In genomic region chr2:153642496-153642895, GRCm38 (mm10) we compare ENCODE assay signal across 37 mouse cellular contexts. TPM values are rescaled to one million over a fixed set of nuclear protein-coding genes. Genes with fewer than 3 reads are reported as not detected.
DNase-seq lines count a peak whose midpoint lies in the region; ATAC-seq and TF ChIP-seq lines count a peak whose summit lies in the region.
"Had no signal": no experiment of that assay in that cellular context is flagged by ENCODE, and none has a peak within 500 bp of the region (broad histone marks: within the 10 kb centered on the region; RNA-seq: fewer than 3 reads in every experiment).

No protein-coding gene starts in this region.

- intact Hi-C loops in gastrocnemius, adult 2 months (cut with DNase I), result no loop called here

- H3K9me3 ChIP-seq in lung, postnatal 0 days (ENCODE audit: low read length), result no peaks in the 10 kb centered on the region
- H3K9me3 ChIP-seq: embryonic facial prominence, embryonic 10.5 days; embryonic facial prominence, embryonic 13.5 days; forebrain, embryonic 12.5 days; forebrain, embryonic 15.5 days; G1E; heart, embryonic 10.5 days; heart, embryonic 13.5 days had no signal

- H3K27ac ChIP-seq in gastrocnemius, adult 2 months, result no peak overlapping the region
- H3K27ac ChIP-seq in lung, postnatal 0 days (ENCODE audit: low read length), result no peak overlapping the region
- H3K27ac ChIP-seq: embryonic facial prominence, embryonic 10.5 days; embryonic facial prominence, embryonic 13.5 days; forebrain, embryonic 12.5 days; forebrain, embryonic 15.5 days; heart, adult 2 months; heart, embryonic 10.5 days; heart, embryonic 13.5 days; hindbrain, embryonic 14.5 days; hindbrain, postnatal 0 days had no signal

- no peak for TF ChIP-seq CTCF in gastrocnemius, adult 2 months (IDR thresholded peaks at IDR 0.05)
- TF ChIP-seq CTCF in lung, postnatal 0 days (IDR thresholded peaks at IDR 0.05), result no peak

- 12% methylated on average over 3 of the region's 3 CpGs for WGBS in lung, postnatal 0 days

- no peak overlapping the region for H3K4me3 ChIP-seq in gastrocnemius, adult 2 months
- H3K4me3 ChIP-seq in lung, postnatal 0 days (ENCODE audit: low read depth, low read length), result no peak overlapping the region
- H3K4me3 ChIP-seq: embryonic facial prominence, embryonic 10.5 days; embryonic facial prominence, embryonic 13.5 days; erythroblast, embryonic 14.5 days; forebrain, embryonic 12.5 days; forebrain, embryonic 15.5 days; heart, adult 2 months; heart, embryonic 10.5 days; heart, embryonic 13.5 days had no signal

- no peak for TF ChIP-seq EP300 in lung, postnatal 0 days (IDR thresholded peaks at IDR 0.05)

- no peaks in the 10 kb centered on the region for H3K27me3 ChIP-seq in lung, postnatal 0 days (replicated peaks; ENCODE audit: insufficient read depth, low read length)
- H3K27me3 ChIP-seq: embryonic facial prominence, embryonic 13.5 days; forebrain, embryonic 15.5 days had no signal

- peak; percentile 65 for ATAC-seq in lung, postnatal 0 days
- ATAC-seq: forebrain, embryonic 15.5 days; hindbrain, postnatal 0 days; inflammation-experienced regulatory T-cells, adult 6 months; intestine, embryonic 16.5 days; Patski had no signal

- DNase-seq in gastrocnemius, adult 2 months, result peak; percentile 9
- DNase-seq in gastrocnemius, postnatal 10 days, result no peak
- peak; percentile 52 for DNase-seq in lung, postnatal 0 days (ENCODE audit: low spot score)
- no peak for DNase-seq in lung, postnatal 36 days
- peak; percentile 55 for DNase-seq in R1 (ENCODE audit: low read depth, low spot score)
- no peak for DNase-seq in adrenal gland, postnatal 14 days
- DNase-seq in ovary, postnatal 36 days (ENCODE audit: low spot score), result no peak
- DNase-seq in cerebellum, adult 9-11 months, result no peak
- DNase-seq: adrenal gland, postnatal 10 days; cerebellum, adult 11 months; cerebellum, adult 2 months; cerebellum, postnatal 10 days; cerebellum, postnatal 36 days; embryo, embryonic 11 days; gastrocnemius, postnatal 25 days; heart, adult 2 months; heart, postnatal 14 days; heart, postnatal 4 days had no signal

- no peak overlapping the region for H3K9ac ChIP-seq in lung, postnatal 0 days (replicated peaks; ENCODE audit: low read depth)
- H3K9ac ChIP-seq: embryonic facial prominence, embryonic 13.5 days; forebrain, embryonic 12.5 days; forebrain, embryonic 15.5 days; heart, embryonic 13.5 days; hindbrain, embryonic 14.5 days had no signal

- H3K4me1 ChIP-seq in lung, postnatal 0 days (ENCODE audit: insufficient read depth, low read depth, low read length), result no peaks in the 10 kb centered on the region
- H3K4me1 ChIP-seq: embryonic facial prominence, embryonic 13.5 days; forebrain, embryonic 15.5 days had no signal

- H3K4me2 ChIP-seq in lung, postnatal 0 days (replicated peaks; ENCODE audit: low read depth, low read length), result no peak overlapping the region
- H3K4me2 ChIP-seq: embryonic facial prominence, embryonic 13.5 days; forebrain, embryonic 12.5 days; forebrain, embryonic 15.5 days; heart, embryonic 13.5 days; hindbrain, embryonic 14.5 days had no signal

- no peaks in the 10 kb centered on the region for H3K36me3 ChIP-seq in lung, postnatal 0 days (ENCODE audit: insufficient read depth, low read length)
- H3K36me3 ChIP-seq: embryonic facial prominence, embryonic 10.5 days; embryonic facial prominence, embryonic 13.5 days; forebrain, embryonic 12.5 days; forebrain, embryonic 15.5 days; G1E; heart, embryonic 10.5 days; heart, embryonic 13.5 days had no signal

RNA-seq across cellular contexts. Expression of gene Dnmt3b, which starts 6.8 kb away (rescaled TPM):
- total RNA-seq in gastrocnemius, adult 2 months (2021), result under 1 TPM; 0.56 to 0.89 TPM
- total RNA-seq in gastrocnemius, postnatal 10 days (2021), result 1 to 10 TPM; 1.3 to 3.1 TPM
- 3.3 and 4.2 TPM in 2 replicates for polyA plus RNA-seq in lung, postnatal 0 days (2015; fragmentation: Nextera tagmentation; extraction: Ambion mirVana)
- total RNA-seq in adrenal gland, postnatal 14 days (2021), result 2.8 and 5.1 TPM in 2 replicates

RNA-seq across cellular contexts. Expression of gene Commd7, which starts 9.9 kb away (rescaled TPM):
- total RNA-seq in gastrocnemius, adult 2 months (2021), result 10 to 100 TPM in 1 of 2 experiments, 1 to 10 TPM in 1; 8.1 to 11.9 TPM
- total RNA-seq in gastrocnemius, postnatal 10 days (2021), result 10 to 100 TPM; 16.6 to 21.5 TPM
- 71.8 and 73.3 TPM in 2 replicates for polyA plus RNA-seq in lung, postnatal 0 days (2015; fragmentation: Nextera tagmentation; extraction: Ambion mirVana)
- total RNA-seq in adrenal gland, postnatal 14 days (2021), result 27.7 and 33.6 TPM in 2 replicates

RNA-seq across cellular contexts. Expression of gene Dnmt3c, which starts 54.0 kb away (rescaled TPM):
- not detected for total RNA-seq in gastrocnemius, adult 2 months (2021)
- total RNA-seq in gastrocnemius, postnatal 10 days (2021), result not detected
- 0.10 and 0.15 TPM in 2 replicates for polyA plus RNA-seq in lung, postnatal 0 days (2015; fragmentation: Nextera tagmentation; extraction: Ambion mirVana)
- not detected in 2 replicates for total RNA-seq in adrenal gland, postnatal 14 days (2021)
- total RNA-seq: adrenal gland, adult 18-20 months; adrenal gland, postnatal 10 days; adrenal gland, postnatal 4 days; G1E; gastrocnemius, adult 18-20 months; gastrocnemius, postnatal 25 days; heart, adult 2 months; heart, postnatal 14 days; heart, postnatal 4 days; hindbrain, postnatal 0 days had no signal
- polyA plus RNA-seq: embryonic facial prominence, embryonic 10.5 days; embryonic facial prominence, embryonic 13.5 days; erythroblast, embryonic 14.5 days; forebrain, embryonic 12.5 days; forebrain, embryonic 15.5 days; gonadal fat pad, adult 2 months; heart, adult 2 months; heart, embryonic 13.5 days; heart, embryonic 16.5 days; hindbrain, embryonic 11.5 days; hindbrain, postnatal 0 days; inflammation-experienced regulatory T-cells, adult 6 months; intestine, embryonic 16.5 days had no signal

Comparison
In these comparisons a context has a peak if more than half of its experiments do, and no peak if none do; other contexts are left out.
1. DNase-seq: peak in gastrocnemius, adult 2 months (single experiment), lung, postnatal 0 days (single experiment) and R1 (single experiment); none in gastrocnemius, postnatal 10 days (single experiment), lung, postnatal 36 days (single experiment), adrenal gland, postnatal 14 days (single experiment), ovary, postnatal 36 days (single experiment) and cerebellum, adult 9-11 months (single experiment).